Mouse (Mus musculus) hindbrain, embryonic 10.5 days (tissue): ENCODE results near the gene Rflnb. TPM values are rescaled to one million over a fixed set of nuclear protein-coding genes. Genes with fewer than 3 reads are reported as not detected.
A peak's percentile ranks its signal among the peaks of the same experiment; 100 is the strongest.

Experiments
- DNase-seq: peaks from one replicate; pipeline ENCODE4 v3.0.0-alpha.2; 2017; ENCODE audit warnings: low spot score
- H3K27ac ChIP-seq: fragments of 300-500 bp; sonication (generic); 2 replicates; pipeline ENCODE4 v1.5.1; 2016; ENCODE audit warnings: mild to moderate bottlenecking, moderate library complexity
- H3K27me3 ChIP-seq: fragments of 300-500 bp; sonication (generic); 2 replicates; pipeline ENCODE4 v1.6.1; 2016; ENCODE audit warnings: mild to moderate bottlenecking; ENCODE audit not compliant: poor library complexity, insufficient read depth, severe bottlenecking
- H3K36me3 ChIP-seq: fragments of 300-500 bp; sonication (generic); 2 replicates; pipeline ENCODE4 v1.6.1; 2016; ENCODE audit warnings: mild to moderate bottlenecking, moderate library complexity
- H3K4me1 ChIP-seq: fragments of 300-500 bp; sonication (generic); replicated peaks from 2 replicates; pipeline ENCODE4 v1.6.1; 2016; ENCODE audit warnings: mild to moderate bottlenecking
- H3K4me3 ChIP-seq: fragments of 300-500 bp; sonication (generic); 2 replicates; pipeline ENCODE4 v1.5.1; 2016; ENCODE audit warnings: mild to moderate bottlenecking, moderate library complexity
- H3K9me3 ChIP-seq: fragments of 300-500 bp; sonication (generic); 2 replicates; pipeline ENCODE4 v1.6.1; 2016; ENCODE audit warnings: mild to moderate bottlenecking, moderate library complexity
- WGBS: fragments of 180-500 bp; shearing (Covaris S2); methylation state at CpG from one replicate; pipeline ENCODE4 v1.1.7; 2016; 5-methylcytosine and 5-hydroxymethylcytosine counted together
- polyA plus RNA-seq: library from polyadenylated mRNA; unstranded; fragments of >200 nt; fragmentation: Nextera tagmentation; extraction: Ambion mirVana; gene quantifications from 2 replicates; pipeline ENCODE4 v1.2.1, GENCODE M21; 2016

Gene Rflnb
- polyA plus RNA-seq, 1 experiment from 2014 or later = 14.4 TPM

DNA sequence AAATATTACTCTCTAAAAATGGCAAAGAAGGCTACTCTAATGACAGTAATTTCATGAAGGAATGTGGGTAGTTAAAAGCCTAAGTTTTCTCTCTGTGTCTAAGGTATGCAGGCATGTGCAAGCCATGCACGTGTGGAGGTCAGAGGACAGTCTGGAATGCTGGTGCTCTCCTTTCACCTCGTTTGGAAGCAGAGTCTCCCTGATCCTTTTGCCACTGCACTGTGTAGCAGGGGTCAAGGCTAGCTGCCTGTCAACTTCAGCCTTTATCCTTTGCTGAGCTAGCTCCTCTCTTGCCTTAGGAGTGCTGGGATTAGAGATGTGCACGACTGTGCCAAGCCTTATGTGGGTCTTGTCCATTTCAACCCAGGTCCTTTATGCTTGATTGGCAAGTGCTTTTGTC is 22.9 kb upstream of the Rflnb start:
- Histone ChIP-seq H3K27me3 (no peaks in the 10 kb centered on the region), H3K9me3 (no peaks in the 10 kb centered on the region), H3K4me3 (no peak overlapping the region), H3K27ac (no peak overlapping the region), H3K36me3 (peaks cover 13% of the 10 kb centered on the region), H3K4me1 (peaks cover 23% of the 10 kb centered on the region)
- no peak for DNase-seq
- 45% methylated on average over 3 of the region's 3 CpGs for WGBS

DNA sequence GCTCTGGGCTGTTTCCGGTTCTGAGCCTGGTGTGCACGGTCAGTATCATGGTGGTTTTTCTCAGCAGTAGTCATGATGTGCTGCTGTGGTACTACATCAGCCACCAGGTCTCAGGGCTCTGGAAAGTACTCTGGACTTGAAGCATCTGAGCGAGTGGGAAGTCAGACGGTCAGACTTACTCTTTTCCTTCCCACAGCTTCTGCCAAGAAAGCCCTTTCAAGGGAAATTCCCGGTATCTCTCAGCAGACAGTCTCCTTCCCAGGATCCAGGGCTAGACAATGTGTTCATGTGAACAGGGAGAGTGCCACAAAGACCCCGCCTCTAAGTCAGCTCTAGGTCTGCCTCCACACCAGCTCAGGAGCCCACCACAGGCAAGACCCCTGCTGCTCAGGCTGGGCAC is 17.8 kb upstream of the Rflnb start:
- Histone ChIP-seq H3K36me3 (peaks cover 21% of the 10 kb centered on the region), H3K4me1 (peaks cover 25% of the 10 kb centered on the region), H3K27me3 (no peaks in the 10 kb centered on the region), H3K4me3 (no peak overlapping the region), H3K27ac (peak overlapping the region; percentile 45; the same call in 1 of the 2 replicates), H3K9me3 (no peaks in the 10 kb centered on the region)
- no peak for DNase-seq
- WGBS = 85% methylated on average over 6 of the region's 6 CpGs

DNA sequence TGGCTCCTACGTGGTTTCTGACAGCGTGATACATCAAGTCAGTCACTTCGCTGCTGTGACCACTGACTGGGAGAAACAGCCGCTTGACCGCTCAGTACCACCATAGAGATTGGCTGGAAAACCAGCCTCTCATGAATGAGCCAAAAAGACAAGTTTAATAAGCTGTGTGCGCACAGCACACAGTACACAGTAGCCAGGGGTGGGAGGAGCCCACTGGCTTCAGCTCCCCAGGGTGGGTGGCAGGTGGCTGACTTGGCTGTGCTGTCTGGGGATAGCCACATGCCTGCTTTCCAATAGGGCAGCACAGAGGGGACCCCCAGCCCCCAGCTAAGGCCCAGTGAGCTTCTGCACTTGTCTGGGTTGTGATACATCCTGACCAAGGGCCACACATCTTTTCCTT is 16.9 kb upstream of the Rflnb start:
- Histone ChIP-seq H3K27me3 (no peaks in the 10 kb centered on the region), H3K4me3 (no peak overlapping the region), H3K4me1 (peaks cover 25% of the 10 kb centered on the region), H3K27ac (peak overlapping the region; percentile 8; the same call in 1 of the 2 replicates), H3K9me3 (no peaks in the 10 kb centered on the region), H3K36me3 (peaks cover 21% of the 10 kb centered on the region)
- no peak for DNase-seq
- 84% methylated on average over 6 of the region's 6 CpGs for WGBS

DNA sequence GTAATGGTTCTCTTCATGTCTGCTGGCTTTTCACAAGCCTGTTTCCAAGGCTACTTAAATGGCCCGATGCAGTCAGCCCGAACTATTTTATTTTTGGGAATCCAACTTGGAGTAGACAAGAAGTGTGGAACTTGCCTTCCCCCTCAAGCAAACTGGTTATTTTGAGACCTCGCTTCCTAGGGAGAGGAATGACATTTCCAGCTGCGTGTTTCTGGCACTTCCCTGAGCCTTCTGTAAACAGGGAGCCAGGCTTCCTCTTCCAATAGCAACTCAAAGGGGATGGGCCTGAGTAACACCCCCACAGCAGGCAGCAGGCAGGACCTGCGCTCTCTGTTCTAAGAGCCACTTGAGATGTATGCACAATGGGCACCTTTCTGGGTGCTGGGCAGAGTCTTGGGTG is 15.3 kb upstream of the Rflnb start:
- H3K4me3 ChIP-seq = no peak overlapping the region
- peaks cover 22% of the 10 kb centered on the region for H3K4me1 ChIP-seq
- 36% methylated on average over 5 of the region's 5 CpGs for WGBS
- H3K27me3 ChIP-seq = no peaks in the 10 kb centered on the region
- no peaks in the 10 kb centered on the region for H3K9me3 ChIP-seq
- peaks cover 21% of the 10 kb centered on the region for H3K36me3 ChIP-seq
- no peak for DNase-seq
- H3K27ac ChIP-seq = no peak overlapping the region

DNA sequence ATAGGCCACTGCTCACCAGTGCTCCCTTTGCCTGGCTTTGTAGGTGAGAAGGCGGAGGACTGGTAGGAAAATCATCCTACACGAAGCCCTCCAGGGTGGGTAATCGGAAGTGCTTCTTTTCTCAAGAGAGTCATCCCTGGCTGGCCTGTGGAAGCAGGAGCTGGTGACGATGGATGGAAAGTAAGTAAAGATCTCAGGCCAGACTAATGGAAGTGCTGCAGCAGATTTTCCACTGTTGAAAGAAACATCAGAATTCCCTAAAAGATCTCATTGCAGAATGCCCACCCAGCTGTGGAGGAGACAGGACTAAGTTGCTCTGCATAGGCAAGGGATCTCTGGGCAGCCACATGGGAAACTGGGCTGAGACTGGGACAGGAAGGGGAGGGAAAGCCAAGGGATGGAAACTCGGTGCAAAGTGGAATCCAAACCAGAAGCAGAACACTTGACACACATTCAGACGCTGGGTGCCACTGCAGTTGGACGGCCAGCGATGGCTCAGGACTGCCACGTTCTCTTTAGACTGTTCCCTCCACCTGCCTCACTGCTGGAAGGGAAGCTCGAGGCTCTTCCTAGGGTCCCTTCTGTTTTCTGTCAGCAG is 14.6 kb upstream of the Rflnb start:
- WGBS = 59% methylated on average over 10 of the region's 10 CpGs
- Histone ChIP-seq H3K9me3 (no peaks in the 10 kb centered on the region), H3K36me3 (peaks cover 21% of the 10 kb centered on the region), H3K27ac (no peak overlapping the region), H3K4me3 (no peak overlapping the region), H3K4me1 (peaks cover 21% of the 10 kb centered on the region), H3K27me3 (no peaks in the 10 kb centered on the region)
- no peak for DNase-seq

DNA sequence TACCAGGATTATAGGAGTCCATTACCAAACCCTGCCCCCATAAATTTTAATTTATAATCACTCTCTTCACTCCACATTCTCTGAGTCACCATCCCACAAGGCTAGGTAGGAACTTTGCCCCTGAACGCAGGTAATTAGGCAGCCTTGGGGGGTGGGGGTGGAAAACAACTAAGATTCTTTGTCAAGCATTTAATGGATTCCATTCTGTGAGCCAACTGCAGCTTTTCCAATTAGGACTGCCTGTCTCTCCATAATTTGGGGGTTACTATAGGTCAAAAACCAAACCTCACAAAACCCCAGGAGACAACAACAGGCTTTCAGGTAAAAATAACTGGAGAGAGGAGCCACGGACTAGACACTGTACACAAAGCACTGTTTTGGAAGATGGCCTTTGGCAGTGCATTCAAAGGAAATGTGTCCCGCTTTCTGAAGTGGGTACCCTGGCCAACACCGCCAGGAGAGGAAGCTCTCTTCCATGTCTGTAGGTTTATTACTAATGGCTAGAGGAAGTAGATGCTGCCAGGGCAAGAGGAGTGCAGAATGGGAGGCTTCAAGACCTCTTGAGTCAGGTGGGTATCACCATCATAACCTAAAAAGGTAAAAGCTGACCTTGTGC is 13.3 kb upstream of the Rflnb start:
- Histone ChIP-seq H3K27me3 (no peaks in the 10 kb centered on the region), H3K4me3 (no peak overlapping the region), H3K9me3 (no peaks in the 10 kb centered on the region), H3K27ac (no peak overlapping the region), H3K36me3 (peaks cover 12% of the 10 kb centered on the region), H3K4me1 (peaks cover 20% of the 10 kb centered on the region)
- no peak for DNase-seq
- 76% methylated on average over 4 of the region's 4 CpGs for WGBS

DNA sequence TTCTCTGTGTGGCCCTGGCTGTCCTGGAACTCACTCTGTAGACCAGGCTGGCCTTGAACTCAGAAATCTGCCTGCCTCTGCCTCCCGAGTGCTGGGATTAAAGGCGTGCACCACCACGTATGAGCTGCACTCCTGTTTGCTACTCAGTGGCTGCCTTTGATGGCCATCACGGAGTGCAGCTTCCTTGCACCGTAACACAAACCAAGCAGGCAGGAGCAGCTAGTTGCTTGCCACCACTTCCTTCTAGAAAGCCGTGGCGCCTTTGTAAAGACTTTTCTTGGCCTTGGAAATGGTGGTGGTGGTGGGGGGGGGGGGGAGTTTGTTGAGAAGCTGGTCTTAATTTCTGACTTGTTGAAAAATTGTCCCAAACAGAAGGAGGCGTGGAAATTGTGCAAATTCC is 12.5 kb upstream of the Rflnb start:
- Histone ChIP-seq H3K36me3 (peaks cover 4% of the 10 kb centered on the region; the same call in 1 of the 2 replicates), H3K4me3 (no peak overlapping the region), H3K4me1 (peaks cover 15% of the 10 kb centered on the region), H3K27me3 (no peaks in the 10 kb centered on the region; the same call in 1 of the 2 replicates), H3K9me3 (no peaks in the 10 kb centered on the region), H3K27ac (no peak overlapping the region)
- 89% methylated on average over 8 of the region's 8 CpGs for WGBS
- DNase-seq = no peak

DNA sequence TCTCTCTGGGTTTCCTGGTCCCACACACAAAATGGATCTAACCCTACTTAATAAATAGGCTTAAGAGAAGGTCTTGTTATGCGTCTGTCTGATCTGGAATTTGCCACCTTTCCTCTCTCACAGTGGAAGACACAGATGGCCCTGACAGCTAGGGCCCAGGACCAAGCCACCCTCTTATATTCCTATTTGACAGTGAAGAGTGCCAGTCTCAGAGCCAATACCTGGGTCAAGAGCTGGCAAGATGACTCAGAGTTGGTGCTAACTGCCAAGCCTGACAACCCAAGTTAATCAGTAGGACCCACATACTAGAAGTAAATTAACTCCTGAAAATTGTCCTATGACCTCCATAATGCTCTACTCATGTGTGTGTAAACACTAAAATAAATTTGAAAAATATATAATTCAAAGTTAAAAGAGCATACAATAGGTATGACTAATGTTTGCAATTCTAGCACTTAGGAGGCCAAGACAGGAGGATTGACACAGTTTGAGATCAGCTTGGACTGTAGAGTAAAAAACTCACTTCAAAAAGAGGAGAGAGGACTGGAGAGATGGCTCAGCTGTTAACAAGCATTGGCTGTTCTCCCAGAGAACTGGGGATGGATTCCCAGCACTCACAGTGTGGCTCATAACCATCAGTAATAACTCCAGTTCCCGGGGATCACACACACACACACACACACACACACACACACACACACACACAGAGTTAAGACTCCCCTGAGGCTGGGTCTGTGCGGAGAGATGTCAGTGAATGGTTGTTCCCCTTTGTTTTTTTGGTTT is 11.9 kb upstream of the Rflnb start:
- H3K36me3 ChIP-seq = no peaks in the 10 kb centered on the region
- H3K9me3 ChIP-seq = no peaks in the 10 kb centered on the region
- no peak overlapping the region for H3K27ac ChIP-seq
- H3K4me3 ChIP-seq = no peak overlapping the region
- no peak for DNase-seq
- WGBS = 89% methylated on average over 3 of the region's 3 CpGs
- peaks cover 15% of the 10 kb centered on the region for H3K4me1 ChIP-seq
- H3K27me3 ChIP-seq = no peaks in the 10 kb centered on the region; the same call in 1 of the 2 replicates

DNA sequence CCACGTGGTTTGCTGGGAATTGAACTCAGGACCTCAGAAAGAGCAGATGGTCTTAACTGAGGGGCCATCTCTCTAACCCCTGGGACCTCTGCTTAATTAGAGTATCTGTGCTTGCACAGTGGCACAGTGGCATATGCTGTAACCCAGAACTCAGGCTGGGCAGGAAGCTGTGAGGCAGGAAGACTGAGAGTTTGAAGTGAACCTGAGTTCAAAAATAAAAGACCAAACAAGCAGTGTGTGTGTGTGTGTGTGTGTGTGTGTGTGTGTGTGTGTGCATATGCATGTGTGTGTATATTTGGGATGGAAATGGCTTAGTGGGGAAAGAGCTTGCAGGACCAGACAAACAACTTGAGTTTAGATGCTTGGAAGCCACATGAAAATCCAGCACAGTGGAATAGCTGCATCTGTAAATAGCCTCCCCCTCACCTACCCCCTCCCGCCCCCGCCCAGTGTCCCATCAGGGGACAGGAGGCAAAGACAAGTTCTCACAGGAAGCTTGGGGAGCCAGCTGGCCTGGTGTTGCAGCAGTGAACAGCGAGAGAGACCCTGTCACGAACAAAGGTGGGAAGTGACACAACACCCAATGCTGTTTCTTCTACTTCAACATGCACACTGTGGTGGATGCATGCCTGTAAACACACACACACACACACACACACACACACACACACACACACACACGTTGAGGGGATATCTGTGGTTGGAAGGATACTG is 10.2 kb upstream of the Rflnb start:
- no peak for DNase-seq
- Histone ChIP-seq H3K9me3 (no peaks in the 10 kb centered on the region), H3K27ac (no peak overlapping the region), H3K27me3 (peaks cover under 1% of the 10 kb centered on the region), H3K4me1 (peaks cover 11% of the 10 kb centered on the region), H3K36me3 (no peaks in the 10 kb centered on the region), H3K4me3 (no peak overlapping the region)
- 59% methylated on average over 6 of the region's 6 CpGs for WGBS

DNA sequence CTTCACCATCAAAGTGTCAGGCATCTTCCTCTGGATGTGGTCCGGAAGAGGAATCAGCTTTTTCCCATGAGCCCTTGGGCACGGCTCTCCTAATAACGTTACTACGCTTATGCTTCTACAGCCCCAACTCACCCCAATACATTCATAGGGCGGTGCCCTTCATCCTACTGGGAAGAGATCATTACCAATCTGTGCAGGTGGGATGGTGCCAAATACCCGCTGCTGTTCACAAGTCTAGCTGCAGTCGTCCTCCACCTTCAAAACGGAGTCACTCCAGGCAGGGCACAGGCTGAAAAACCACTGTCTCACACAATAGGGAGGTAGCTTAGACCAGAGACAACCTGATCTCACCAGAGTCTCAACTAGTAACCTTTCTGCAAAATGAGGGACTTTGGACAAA is 7.6 kb upstream of the Rflnb start:
- WGBS = 90% methylated on average over 8 of the region's 8 CpGs
- no peak for DNase-seq
- Histone ChIP-seq H3K36me3 (no peaks in the 10 kb centered on the region), H3K4me3 (no peak overlapping the region), H3K27ac (no peak overlapping the region), H3K27me3 (peaks cover 10% of the 10 kb centered on the region), H3K4me1 (peaks cover 6% of the 10 kb centered on the region; the same call in 1 of the 2 replicates), H3K9me3 (no peaks in the 10 kb centered on the region)

DNA sequence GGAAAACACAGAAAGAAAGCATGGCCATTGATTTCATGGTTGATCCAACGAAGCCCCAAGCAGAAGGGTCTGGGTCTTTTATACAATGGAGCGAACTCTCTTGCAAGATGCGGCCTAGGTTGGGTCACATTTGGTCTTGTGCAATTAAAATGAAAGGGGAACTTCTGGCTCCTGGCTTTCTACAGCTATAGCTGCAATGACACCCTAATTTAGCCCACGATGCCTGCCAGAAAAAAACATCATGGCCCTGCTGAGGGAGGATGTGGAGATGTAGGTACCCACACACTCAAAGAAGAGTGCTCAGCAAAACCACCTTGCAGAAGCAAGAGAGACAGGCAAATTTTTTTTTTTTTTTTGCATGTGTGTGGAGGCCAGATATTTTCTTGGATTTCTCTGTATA is 6.3 kb upstream of the Rflnb start:
- 79% methylated on average over 4 of the region's 4 CpGs for WGBS
- Histone ChIP-seq H3K27ac (no peak overlapping the region), H3K36me3 (no peaks in the 10 kb centered on the region), H3K9me3 (no peaks in the 10 kb centered on the region), H3K27me3 (peaks cover 24% of the 10 kb centered on the region), H3K4me3 (no peak overlapping the region), H3K4me1 (peaks cover 6% of the 10 kb centered on the region; the same call in 1 of the 2 replicates)
- no peak for DNase-seq

DNA sequence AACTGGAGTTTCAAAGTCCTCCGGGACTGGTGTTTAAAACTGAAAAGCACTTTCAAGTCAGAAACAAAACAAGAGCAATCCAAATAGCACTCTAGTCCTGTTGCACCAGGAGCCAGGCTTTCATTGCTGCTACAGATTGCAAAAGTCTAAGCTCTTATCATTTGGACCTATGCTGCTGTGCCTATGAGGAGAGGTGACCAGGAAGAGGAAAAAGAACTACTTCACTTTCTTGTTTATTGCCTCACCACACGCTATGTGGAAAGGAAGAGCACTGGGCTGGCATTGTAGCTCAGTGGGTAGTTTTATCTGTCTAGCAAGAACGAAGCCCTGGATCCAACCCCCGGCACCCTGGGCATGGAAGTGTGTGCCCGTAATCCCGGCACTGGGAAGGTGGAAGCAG is 5.8 kb upstream of the Rflnb start:
- peaks cover 27% of the 10 kb centered on the region for H3K27me3 ChIP-seq
- H3K36me3 ChIP-seq = no peaks in the 10 kb centered on the region
- H3K9me3 ChIP-seq = no peaks in the 10 kb centered on the region
- WGBS = 83% methylated on average over 6 of the region's 6 CpGs
- H3K4me3 ChIP-seq = no peak overlapping the region
- no peak overlapping the region for H3K27ac ChIP-seq
- peaks cover 6% of the 10 kb centered on the region; the same call in 1 of the 2 replicates for H3K4me1 ChIP-seq
- DNase-seq = no peak
